46 mouse cellular contexts compared by ENCODE assay signal in the genomic region with DNA sequence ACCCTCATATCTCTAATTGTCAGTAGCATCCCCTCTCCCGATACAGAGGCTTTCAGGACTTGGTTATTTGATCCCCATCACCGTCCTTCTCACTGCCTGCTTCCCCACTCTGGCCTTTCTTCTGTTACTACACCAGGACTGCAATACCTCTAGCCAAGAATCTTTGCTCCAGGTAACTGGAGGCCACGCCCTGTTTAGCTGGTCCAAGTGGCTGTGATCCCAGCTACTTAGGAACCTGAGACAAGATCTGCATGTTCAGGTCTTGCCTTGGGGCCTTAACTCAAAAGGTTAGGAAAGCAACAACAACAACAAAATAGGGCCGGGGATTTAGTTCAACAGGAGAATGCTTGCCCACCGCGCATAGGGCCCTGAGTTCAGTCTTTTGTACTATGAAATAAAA. TPM values are rescaled to one million over a fixed set of nuclear protein-coding genes. Genes with fewer than 3 reads are reported as not detected.
"Had no signal": no experiment of that assay in that cellular context is flagged by ENCODE, and none has a peak within 500 bp of the region (broad histone marks: within the 10 kb centered on the region; RNA-seq: fewer than 3 reads in every experiment).

No protein-coding gene starts in this region.

- H3K27ac ChIP-seq: heart, embryonic 10.5 days; heart, embryonic 13.5 days; heart, embryonic 15.5 days; hindbrain, embryonic 10.5 days; hindbrain, embryonic 12.5 days; hindbrain, embryonic 13.5 days; hindbrain, embryonic 14.5 days; hindbrain, embryonic 15.5 days; hindbrain, postnatal 0 days; intestine, embryonic 15.5 days; kidney, embryonic 15.5 days; kidney, postnatal 0 days; layer of hippocampus, adult 2 months; left cerebral cortex, adult 2 months had no signal

- H3K4me3 ChIP-seq: heart, embryonic 10.5 days; heart, embryonic 12.5 days; heart, embryonic 13.5 days; heart, embryonic 15.5 days; hindbrain, embryonic 10.5 days; hindbrain, embryonic 12.5 days; hindbrain, embryonic 13.5 days; hindbrain, embryonic 15.5 days; intestine, embryonic 15.5 days; kidney, embryonic 15.5 days; layer of hippocampus, adult 2 months; left cerebral cortex, adult 2 months had no signal

- DNase-seq: heart, postnatal 10 days; heart, postnatal 14 days; heart, postnatal 36 days; heart, postnatal 4 days; kidney, adult 11 months; kidney, adult 18-20 months; kidney, adult 2 months; kidney, adult 8-10 months; kidney, adult 9 months; kidney, postnatal 10 days; kidney, postnatal 14 days; kidney, postnatal 25 days; kidney, postnatal 36 days; kidney, postnatal 4 days; layer of hippocampus, adult 9-11 months; layer of hippocampus, postnatal 36 days had no signal

RNA-seq across cellular contexts. Expression of a gene that starts 24.2 kb away (rescaled TPM):
- total RNA-seq: heart, postnatal 10 days; heart, postnatal 14 days; heart, postnatal 25 days; heart, postnatal 36 days; heart, postnatal 4 days; hematopoietic stem cell, adult 5-6 weeks; hindbrain, postnatal 0 days; layer of hippocampus, adult 18-20 months; layer of hippocampus, adult 2 months; layer of hippocampus, adult 8-10 months; layer of hippocampus, postnatal 10 days; layer of hippocampus, postnatal 14 days; layer of hippocampus, postnatal 25 days; layer of hippocampus, postnatal 36 days; left cerebral cortex, adult 18-20 months; left cerebral cortex, adult 2 months had no signal
- polyA plus RNA-seq: heart, embryonic 11.5 days; heart, embryonic 12.5 days; heart, embryonic 14.5 days; heart, embryonic 15.5 days; heart, embryonic 16.5 days; heart, postnatal 0 days; hindbrain, embryonic 11.5 days; hindbrain, embryonic 14.5 days; intestine, embryonic 14.5 days; intestine, embryonic 15.5 days; intestine, embryonic 16.5 days; kidney, postnatal 0 days had no signal
